Mouse (Mus musculus): Measurements from ENCODE around the gene Hinfp.

- TF ChIP-seq CTCF (IDR thresholded peaks at IDR 0.05; ENCODE audit: control insufficient read depth, insufficient read depth, low read length) (no peak), POLR2A (IDR thresholded peaks at IDR 0.05; ENCODE audit: borderline replicate concordance, control insufficient read depth, low read depth, low read length) (peak; percentile 63; the same call in 1 of the 2 replicates)
Measured at GRCm38 (mm10) chr9:44319887-44320798, 14.7 kb upstream of the Hinfp start, which contains the start of gene C2cd2l.

All from bone marrow, adult 2 months (tissue).